Mouse (Mus musculus): ENCODE results near the gene Gstm2.

DNA sequence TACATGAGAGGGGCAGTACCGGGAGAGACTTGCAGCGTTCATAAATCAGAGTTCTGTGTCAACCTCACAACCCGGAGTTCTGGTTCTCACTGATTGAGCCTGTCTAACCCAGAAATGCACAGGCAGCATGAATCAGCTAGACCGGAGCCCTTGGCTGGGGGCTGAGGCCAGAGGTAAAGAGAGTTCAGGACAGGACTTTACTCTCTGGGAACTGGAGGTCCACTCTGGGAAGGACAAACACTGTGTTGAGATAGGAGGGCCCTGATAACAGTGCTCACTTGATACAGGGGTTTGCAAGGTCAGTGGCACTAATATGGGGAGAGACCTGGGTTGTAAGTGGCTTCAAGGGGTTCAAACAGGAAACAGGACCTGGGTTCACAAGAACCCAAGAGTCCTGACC lies 39.1 kb upstream of the Gstm2 start:
- no peak for TF ChIP-seq CTCF (IDR thresholded peaks at IDR 0.05; ENCODE audit: low read depth)
- TF ChIP-seq EP300 (IDR thresholded peaks at IDR 0.05; ENCODE audit: low read depth), result no peak

All from liver, embryonic 14.5 days (tissue).